Mouse (Mus musculus) kidney, embryonic 15.5 days (tissue): ENCODE data around the gene Vwa5a. TPM values are rescaled to one million over a fixed set of nuclear protein-coding genes. Genes with fewer than 3 reads are reported as not detected.

Experiments
- polyA plus RNA-seq: library from polyadenylated mRNA; unstranded; fragments of >200 nt; fragmentation: Nextera tagmentation; extraction: Ambion mirVana; gene quantifications from 2 replicates; pipeline ENCODE4 v1.2.1, GENCODE M21; 2015

The Vwa5a gene
- polyA plus RNA-seq, 1 experiment from 2014 or later, result 21.2 TPM

Other genes starting within 250 kb of the Vwa5a start
- not detected in 2 replicates for gene Olfr905, start 247.2 kb upstream of the Vwa5a start, polyA plus RNA-seq
- gene Olfr906, start 231.2 kb upstream of the Vwa5a start, polyA plus RNA-seq, result not detected in 2 replicates
- gene Olfr907, start 222.5 kb upstream of the Vwa5a start, polyA plus RNA-seq, result not detected in 2 replicates
- not detected in 2 replicates for gene Olfr911-ps1, start 196.7 kb upstream of the Vwa5a start, polyA plus RNA-seq
- gene Olfr910, start 180.4 kb upstream of the Vwa5a start, polyA plus RNA-seq, result not detected in 2 replicates
- not detected in 2 replicates for gene Olfr912, start 138.1 kb upstream of the Vwa5a start, polyA plus RNA-seq
- gene Olfr913, start 125.5 kb upstream of the Vwa5a start, polyA plus RNA-seq, result not detected in 2 replicates
- gene Olfr914, start 113.2 kb upstream of the Vwa5a start, polyA plus RNA-seq, result not detected in 2 replicates
- not detected in 2 replicates for gene Olfr916, start 58.4 kb upstream of the Vwa5a start, polyA plus RNA-seq
- not detected in 2 replicates for gene Olfr917, start 52.4 kb upstream of the Vwa5a start, polyA plus RNA-seq
- not detected in 2 replicates for gene Olfr918, start 43.7 kb upstream of the Vwa5a start, polyA plus RNA-seq
- gene Olfr919, start 14.6 kb upstream of the Vwa5a start, polyA plus RNA-seq, result not detected in 2 replicates
- gene Olfr920, start 34.0 kb downstream of the Vwa5a start, polyA plus RNA-seq, result 0.03 TPM in 1 of 2 replicates, not detected in the other
- gene Olfr921, start 54.8 kb downstream of the Vwa5a start, polyA plus RNA-seq, result not detected in 2 replicates
- not detected in 2 replicates for gene Olfr922, start 96.3 kb downstream of the Vwa5a start, polyA plus RNA-seq
- not detected in 2 replicates for gene Olfr923, start 108.3 kb downstream of the Vwa5a start, polyA plus RNA-seq
- gene Olfr924, start 126.2 kb downstream of the Vwa5a start, polyA plus RNA-seq, result not detected in 2 replicates
- gene Olfr26, start 136.8 kb downstream of the Vwa5a start, polyA plus RNA-seq, result not detected in 2 replicates
- not detected in 2 replicates for gene Olfr926, start 158.9 kb downstream of the Vwa5a start, polyA plus RNA-seq
- not detected in 2 replicates for gene Olfr930, start 211.5 kb downstream of the Vwa5a start, polyA plus RNA-seq